Mouse (Mus musculus) inflammation-experienced regulatory T-cells, adult 6 months (primary cell): ENCODE measurements around the gene Btc. TPM values are rescaled to one million over a fixed set of nuclear protein-coding genes. Genes with fewer than 3 reads are reported as not detected.

ENCODE experiments used
- ATAC-seq: one replicate; pipeline ENCODE4 v1.8.0; 2017
- polyA plus RNA-seq, 3 experiments: library from polyadenylated mRNA; unstranded; fragments of 100-300 nt; shearing (Covaris generic); gene quantifications; one replicate each; pipeline ENCODE4 v1.2.1; 2017

The Btc gene
- polyA plus RNA-seq, 3 experiments from 2014 or later: 0.16 to 0.36 (median 0.20) TPM

DNA sequence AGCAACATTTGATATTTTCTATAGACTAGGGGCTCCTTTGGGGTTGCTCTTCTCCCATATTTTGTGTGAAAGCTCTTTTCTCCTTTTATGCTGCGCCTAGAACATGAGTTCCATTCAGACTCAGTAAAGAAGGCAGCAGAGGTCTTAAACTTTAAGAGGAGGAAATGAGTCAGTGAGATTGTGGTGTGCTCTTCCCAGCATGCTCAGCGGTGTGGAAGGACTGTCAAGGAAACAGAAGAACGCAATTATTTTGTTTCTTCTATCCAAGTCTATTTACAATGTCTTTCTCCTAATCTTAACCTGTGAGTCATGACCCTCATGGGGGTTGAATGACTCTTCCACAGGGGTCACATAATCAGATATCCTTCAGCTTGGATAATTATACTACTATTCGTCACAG is 82.4 kb downstream of the Btc start:
- no peak for ATAC-seq

DNA sequence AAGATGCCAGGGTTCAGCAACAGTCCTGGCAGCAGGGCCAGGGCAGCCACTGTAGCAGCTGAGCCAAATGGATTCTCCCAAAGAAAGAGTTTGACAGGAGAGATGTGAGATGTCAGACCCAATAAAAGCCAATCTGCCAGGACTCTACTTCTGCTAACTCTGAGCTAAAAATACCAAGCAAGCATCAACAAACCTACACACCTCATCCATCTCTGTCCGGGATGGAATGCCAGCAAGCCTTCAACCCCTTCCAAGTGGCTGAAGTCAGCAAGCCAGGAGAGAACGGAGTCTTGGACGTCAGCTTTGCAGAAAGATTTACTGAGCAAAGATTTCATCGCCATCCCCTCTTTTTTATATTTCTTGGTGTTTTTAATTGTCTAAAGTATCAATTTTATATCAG is 88.8 kb downstream of the Btc start:
- ATAC-seq: no peak

DNA sequence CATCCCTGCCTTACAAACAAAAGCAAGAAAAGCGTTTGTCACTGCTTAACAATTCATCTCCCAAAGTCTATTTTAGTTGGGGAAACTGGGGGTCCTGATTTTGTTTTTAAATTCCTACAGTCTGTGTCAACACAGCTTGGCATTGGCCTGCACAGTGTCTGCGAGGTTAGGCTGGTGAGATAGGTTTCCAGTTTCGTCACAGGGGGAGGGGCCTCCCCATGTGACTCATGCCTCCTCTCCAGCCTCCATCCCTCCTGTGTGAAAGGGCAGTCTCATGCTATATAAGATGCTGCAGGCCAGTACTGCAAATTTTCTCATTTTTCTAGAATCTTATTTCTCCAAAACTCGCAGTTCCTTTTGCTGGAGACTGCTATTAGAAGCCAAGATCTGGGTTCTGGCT is 91.0 kb downstream of the Btc start:
- ATAC-seq: no peak

GRCm38 (mm10) chr5:91308576-91308975 is 94.2 kb downstream of the Btc start:
- no peak for ATAC-seq

GRCm38 (mm10) chr5:91307907-91308306 is 94.9 kb downstream of the Btc start:
- ATAC-seq: peak; percentile 56

Other genes with a start within 250 kb of the Btc start
- under 1 TPM in 1 of 3 experiments, not detected in 2; 0.07 TPM for gene Parm1, start 114.6 kb upstream of the Btc start, polyA plus RNA-seq